Mouse (Mus musculus) CD8-positive naive resting alpha-beta T cell, adult 2 months (primary cell): ENCODE results near the gene Sulf2.

Experiments
- DNase-seq, 2 experiments: peaks; one replicate each; pipeline ENCODE4 v3.0.0; 2022; ENCODE audit warnings: low read depth in 2 of 2, low spot score in 2 of 2

Gene Sulf2

DNA sequence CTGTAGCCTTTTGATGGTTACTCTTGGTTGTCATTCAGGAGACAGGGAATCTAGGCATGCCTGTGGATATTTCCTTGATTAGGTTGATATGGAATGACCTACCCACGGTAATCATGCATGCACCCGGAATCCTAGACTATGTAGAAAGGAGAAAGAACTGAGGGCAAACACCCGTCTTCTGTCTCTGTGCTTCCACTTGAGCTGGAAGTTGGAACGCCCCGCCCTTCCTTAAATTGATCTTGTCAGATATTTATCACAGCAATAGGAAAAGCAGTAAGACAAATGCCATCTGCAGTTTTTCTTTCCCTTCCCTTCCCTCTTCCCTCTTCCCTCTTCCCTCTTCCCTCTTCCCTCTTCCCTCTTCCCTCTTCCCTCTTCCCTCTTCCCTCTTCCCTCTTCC is 129.5 kb downstream of the Sulf2 start:
- DNase-seq = no peak

DNA sequence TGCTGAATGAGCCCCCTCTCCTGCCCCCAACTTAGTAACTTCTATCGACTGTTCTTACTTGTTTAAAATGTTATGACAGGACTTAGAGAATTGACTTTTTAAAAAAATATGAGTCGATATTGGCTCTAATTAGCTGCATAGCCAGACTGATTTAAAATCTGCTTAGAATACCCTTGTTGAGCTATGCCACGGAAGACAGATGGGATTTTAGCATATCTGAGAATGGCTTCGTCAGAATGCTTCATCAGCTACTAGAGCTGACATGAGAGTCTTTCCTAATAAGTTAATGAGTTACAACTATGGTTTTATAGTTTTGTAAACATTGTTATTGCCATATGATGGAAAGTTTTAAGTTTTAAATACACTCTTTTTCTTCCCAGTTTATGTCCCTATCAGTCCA is 130.8 kb downstream of the Sulf2 start:
- DNase-seq = no peak

DNA sequence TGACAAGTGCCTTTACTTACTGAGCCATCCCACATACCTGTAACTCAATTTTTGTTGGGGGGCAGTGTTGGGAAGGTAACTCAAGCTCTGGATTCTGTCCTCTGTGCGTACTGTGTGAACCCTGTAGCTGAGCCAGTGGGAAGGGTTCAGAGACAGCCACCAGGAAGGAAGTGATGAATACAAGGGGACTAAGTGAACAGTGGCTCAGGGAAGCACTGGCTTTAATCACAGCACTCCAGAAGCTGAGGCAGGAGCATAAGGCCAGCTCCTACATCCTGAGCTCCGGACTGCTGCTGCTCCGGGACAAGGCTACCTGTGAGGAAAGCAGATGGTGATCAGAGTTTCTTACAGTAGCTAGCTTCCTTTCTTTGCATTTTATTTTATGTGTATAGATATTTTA is 131.4 kb downstream of the Sulf2 start:
- DNase-seq = no peak
